Mouse (Mus musculus): ENCODE measurements around the gene Zfp710. TPM values are rescaled to one million over a fixed set of nuclear protein-coding genes. Genes with fewer than 3 reads are reported as not detected.

Zfp710 gene
- total and polyA plus RNA-seq, 3 experiments: 7.6 to 16.2 (median 14.4) TPM

DNA sequence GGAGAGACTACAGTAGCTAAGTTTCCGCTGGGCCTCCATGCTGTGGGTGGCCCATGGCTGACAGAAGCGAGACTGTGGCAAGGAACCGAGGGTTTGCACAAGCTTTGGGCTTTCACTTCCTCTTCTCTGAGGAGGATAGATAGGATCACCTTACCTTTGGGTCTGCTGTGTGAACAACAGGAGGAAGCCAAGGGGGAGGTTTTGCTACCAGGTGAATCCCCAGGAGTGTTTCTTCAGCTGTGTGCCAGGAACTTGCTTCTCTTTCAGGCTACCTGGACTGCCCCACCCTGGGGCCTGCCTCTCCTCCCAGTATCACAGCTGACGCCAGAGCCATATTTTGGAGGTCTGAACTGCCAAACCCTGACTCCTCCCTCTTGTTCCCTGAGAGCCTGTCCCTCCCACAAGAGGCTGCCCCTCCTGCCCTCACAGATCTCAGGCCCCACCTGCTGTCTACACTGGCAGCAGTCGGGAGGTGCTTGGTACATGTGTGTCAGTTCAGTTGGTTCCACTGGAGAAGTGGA lies 50.4 kb downstream of the Zfp710 start:
- peak overlapping the region; percentile 53; the same call in 1 of the 2 replicates for H3K4me2 ChIP-seq (ENCODE audit: insufficient read depth, low read depth, poor library complexity, severe bottlenecking)
- H3K27ac ChIP-seq (ENCODE audit: insufficient read depth, low read depth): peak overlapping the region; percentile 84
- peak; percentile 96 for DNase-seq (ENCODE audit: extremely low read depth)
- peaks cover 5% of the 10 kb centered on the region; the same call in 1 of the 2 replicates for H3K79me2 ChIP-seq (replicated peaks; ENCODE audit: control insufficient read depth, extremely low read depth, insufficient read depth, poor library complexity, severe bottlenecking)
- TF ChIP-seq CHD1 (IDR thresholded peaks at IDR 0.05; ENCODE audit: low read depth, low read length) (peak; percentile 47; the same call in 1 of the 2 replicates), MAX (IDR thresholded peaks at IDR 0.05; ENCODE audit: low read length) (peak; percentile 81), MYC (IDR thresholded peaks at IDR 0.05; ENCODE audit: low read depth, low read length) (peak; percentile 87), TBP (conservative IDR thresholded peaks at IDR 0.05; ENCODE audit: low read depth, low read length) (peak; percentile 35; the same call in 1 of the 2 replicates), MAFK (IDR thresholded peaks at IDR 0.05; ENCODE audit: insufficient replicate concordance, low read length) (peak; percentile 77), NELFE (IDR thresholded peaks at IDR 0.05; ENCODE audit: low read depth, low read length) (no peak), PAX5 (IDR thresholded peaks at IDR 0.05; ENCODE audit: low read length) (no peak), ELF1 (IDR thresholded peaks at IDR 0.05; ENCODE audit: low read depth, low read length) (peak; percentile 53; the same call in 1 of the 2 replicates), ZMIZ1 (IDR thresholded peaks at IDR 0.05; ENCODE audit: low read depth, low read length) (peak; percentile 66; the same call in 1 of the 2 replicates), MXI1 (IDR thresholded peaks at IDR 0.05; ENCODE audit: low read depth, low read length) (peak; percentile 72), MAZ (IDR thresholded peaks at IDR 0.05; ENCODE audit: low read depth, low read length) (peak; percentile 99), ETS1 (conservative IDR thresholded peaks at IDR 0.05; ENCODE audit: low read depth, low read length) (peak; percentile 99), POLR2A (IDR thresholded peaks at IDR 0.05; ENCODE audit: low read depth, low read length) (peak; percentile 62), ZNF384 (IDR thresholded peaks at IDR 0.05; ENCODE audit: low read depth, low read length) (peak; percentile 42; the same call in 1 of the 2 replicates), KAT2A (IDR thresholded peaks at IDR 0.05; ENCODE audit: insufficient replicate concordance, low read length) (0 out of 2 replicates have a peak, but pooled peaks have one; percentile 55), GABPA (IDR thresholded peaks at IDR 0.05; ENCODE audit: insufficient replicate concordance, low read depth, low read length) (no peak), ZC3H11A (IDR thresholded peaks at IDR 0.05; ENCODE audit: low read depth, low read length) (peak; percentile 13; the same call in 1 of the 2 replicates), USF1 (IDR thresholded peaks at IDR 0.05; ENCODE audit: low read depth, low read length) (no peak), SIN3A (IDR thresholded peaks at IDR 0.05; ENCODE audit: low read length) (peak; percentile 90), E2F4 (IDR thresholded peaks at IDR 0.05; ENCODE audit: insufficient replicate concordance, low read depth, low read length) (no peak), JUN (IDR thresholded peaks at IDR 0.05; ENCODE audit: insufficient read depth, low read depth, low read length) (no peak; the same call in 1 of the 2 replicates), HCFC1 (IDR thresholded peaks at IDR 0.05; ENCODE audit: low read depth, low read length) (peak; percentile 60), TCF12 (IDR thresholded peaks at IDR 0.05; ENCODE audit: low read depth, low read length) (peak; percentile 98), POLR2AphosphoS2 (IDR thresholded peaks at IDR 0.05; ENCODE audit: low read depth, low read length) (no peak), RCOR1 (conservative IDR thresholded peaks at IDR 0.05; ENCODE audit: low read depth, low read length) (peak; percentile 93), ZKSCAN1 (IDR thresholded peaks at IDR 0.05; ENCODE audit: borderline replicate concordance, low read depth, low read length) (no peak), NRF1 (IDR thresholded peaks at IDR 0.05; ENCODE audit: low read depth, low read length) (peak; percentile 38; the same call in 1 of the 2 replicates), CHD2 (IDR thresholded peaks at IDR 0.05; ENCODE audit: low read length) (peak; percentile 87), MEF2A (IDR thresholded peaks at IDR 0.05; ENCODE audit: borderline replicate concordance, low read depth, low read length) (peak; percentile 94), JUND (conservative IDR thresholded peaks at IDR 0.05; ENCODE audit: low read depth, low read length) (peak; percentile 36; the same call in 1 of the 2 replicates), IRF4 (IDR thresholded peaks at IDR 0.05; ENCODE audit: low read depth, low read length) (peak; percentile 99), UBTF (IDR thresholded peaks at IDR 0.05; ENCODE audit: low read depth, low read length) (peak; percentile 44; the same call in 1 of the 2 replicates), EP300 (IDR thresholded peaks at IDR 0.05; ENCODE audit: low read length) (peak; percentile 99), CTCF (conservative IDR thresholded peaks at IDR 0.05 in 1 of 2, IDR thresholded peaks at IDR 0.05 in 1 of 2; ENCODE audit: low read depth in 2 of 2, low read length in 2 of 2) (peak in 1 of 2 experiments; percentile 52; a peak in 2 of 4 replicates), RAD21 (IDR thresholded peaks at IDR 0.05; ENCODE audit: low read depth, low read length) (peak; percentile 43), BHLHE40 (IDR thresholded peaks at IDR 0.05; ENCODE audit: low read depth, low read length) (peak; percentile 96), SMC3 (IDR thresholded peaks at IDR 0.05; ENCODE audit: low read depth, low read length) (peak; percentile 56), USF2 (conservative IDR thresholded peaks at IDR 0.05; ENCODE audit: low read depth, low read length) (no peak)
- in situ Hi-C loops (cut with MboI; ENCODE audit: low pct_ligation_motif_present, low pct_unique_long_range_greater_than_20kb, low sequenced_read_pairs): no loop called here
- no peaks in the 10 kb centered on the region for H3K27me3 ChIP-seq (replicated peaks)
- peaks cover 46 to 87% of the 10 kb centered on the region in 2 experiments for H3K4me1 ChIP-seq (ENCODE audit: control insufficient read depth in 1 of 2, insufficient read depth in 2 of 2)
- dilution Hi-C loops (cut with MboI; ENCODE audit: extremely low pct_ligation_motif_present, extremely low pct_unique_long_range_greater_than_20kb, low sequenced_read_pairs): no loop called here
- peak overlapping the region in 2 of 3 experiments; percentile 11 to 18 for H3K4me3 ChIP-seq (replicated peaks in 1 of 3; ENCODE audit: low read depth in 2 of 3, low read length in 2 of 3, poor library complexity in 1 of 3)
- peak overlapping the region; percentile 21; the same call in 1 of the 2 replicates for H3K9ac ChIP-seq (ENCODE audit: insufficient read depth, low read depth)
- peaks cover 0 to 8% of the 10 kb centered on the region in 2 experiments for H3K36me3 ChIP-seq (replicated peaks in 1 of 2; ENCODE audit: control insufficient read depth in 1 of 2, insufficient read depth in 1 of 2, low read length in 1 of 2)
- no peaks in the 10 kb centered on the region for H3K9me3 ChIP-seq (replicated peaks; ENCODE audit: low read length)

Data from CH12.LX (cell line).